Mouse (Mus musculus) CD4-positive, CD25-positive, alpha-beta regulatory T cell, adult 4 months (primary cell): ENCODE measurements around the gene Lrfn2. TPM values are rescaled to one million over a fixed set of nuclear protein-coding genes. Genes with fewer than 3 reads are reported as not detected.

Experiments used
- ATAC-seq: one replicate; pipeline ENCODE4 v1.8.0; 2017
- polyA plus RNA-seq, 2 experiments: library from polyadenylated mRNA; unstranded; fragments of 100-300 nt; shearing (Covaris generic); gene quantifications; one replicate each; pipeline ENCODE4 v1.2.1; 2017

Lrfn2 gene
- polyA plus RNA-seq, 2 experiments from 2014 or later, result not detected

DNA sequence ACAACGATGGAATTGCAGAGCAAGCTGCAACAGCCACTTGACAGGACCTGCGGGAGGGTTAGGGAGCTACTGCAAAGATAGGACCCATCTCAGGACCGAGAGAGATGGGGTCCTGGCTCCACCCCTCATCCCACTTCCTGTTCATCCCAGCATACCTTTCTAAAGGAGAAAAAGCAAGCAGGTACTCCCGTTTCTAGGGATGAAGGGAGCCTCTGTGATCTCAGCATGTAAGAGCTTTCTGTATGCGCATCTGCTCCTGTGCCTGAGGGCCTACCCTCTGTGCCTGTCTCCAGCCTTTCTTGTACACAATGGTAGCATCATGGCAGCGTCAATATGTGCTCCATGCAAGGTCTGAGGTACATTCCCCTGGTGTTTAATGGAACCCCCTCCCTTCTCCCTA is 102.9 kb downstream of the Lrfn2 start:
- no peak for ATAC-seq

DNA sequence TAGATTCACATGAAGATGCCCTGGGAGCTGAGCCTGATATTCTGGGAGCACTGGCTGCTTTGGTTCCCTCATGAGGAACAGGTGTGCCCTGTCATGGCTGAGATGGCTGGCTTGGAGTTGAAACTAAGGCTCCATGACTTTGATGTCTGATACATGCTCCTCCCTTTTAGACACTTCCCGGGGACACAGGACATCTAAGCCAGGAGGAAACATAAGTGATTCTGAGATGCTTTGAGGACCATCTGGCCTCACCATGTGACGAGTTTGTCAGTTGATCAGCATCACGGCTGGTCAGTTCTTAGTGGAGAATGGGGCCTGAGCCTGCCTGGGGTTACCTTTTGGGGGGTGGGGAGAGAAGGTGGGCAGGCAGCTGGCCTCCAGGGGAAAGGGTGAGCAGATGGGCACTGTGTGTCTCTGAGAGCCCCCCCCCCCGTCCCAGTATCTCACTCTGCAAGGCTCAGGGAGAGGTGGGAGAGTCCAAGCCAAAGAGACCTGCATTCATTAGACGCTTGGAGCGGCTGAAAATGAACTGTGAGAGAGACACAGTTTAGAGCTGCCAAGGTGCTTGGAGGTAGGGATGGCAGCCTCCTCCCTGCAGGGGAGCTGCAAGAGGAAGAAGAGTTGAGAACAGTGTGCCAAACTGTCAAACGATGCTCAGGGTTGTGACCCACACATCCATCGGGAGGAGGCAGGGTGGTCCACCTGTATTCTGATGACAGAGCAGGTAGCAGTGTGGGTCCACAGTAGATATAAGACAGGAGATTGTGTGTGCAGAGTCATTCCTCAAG is 105.2 kb downstream of the Lrfn2 start:
- no peak for ATAC-seq

DNA sequence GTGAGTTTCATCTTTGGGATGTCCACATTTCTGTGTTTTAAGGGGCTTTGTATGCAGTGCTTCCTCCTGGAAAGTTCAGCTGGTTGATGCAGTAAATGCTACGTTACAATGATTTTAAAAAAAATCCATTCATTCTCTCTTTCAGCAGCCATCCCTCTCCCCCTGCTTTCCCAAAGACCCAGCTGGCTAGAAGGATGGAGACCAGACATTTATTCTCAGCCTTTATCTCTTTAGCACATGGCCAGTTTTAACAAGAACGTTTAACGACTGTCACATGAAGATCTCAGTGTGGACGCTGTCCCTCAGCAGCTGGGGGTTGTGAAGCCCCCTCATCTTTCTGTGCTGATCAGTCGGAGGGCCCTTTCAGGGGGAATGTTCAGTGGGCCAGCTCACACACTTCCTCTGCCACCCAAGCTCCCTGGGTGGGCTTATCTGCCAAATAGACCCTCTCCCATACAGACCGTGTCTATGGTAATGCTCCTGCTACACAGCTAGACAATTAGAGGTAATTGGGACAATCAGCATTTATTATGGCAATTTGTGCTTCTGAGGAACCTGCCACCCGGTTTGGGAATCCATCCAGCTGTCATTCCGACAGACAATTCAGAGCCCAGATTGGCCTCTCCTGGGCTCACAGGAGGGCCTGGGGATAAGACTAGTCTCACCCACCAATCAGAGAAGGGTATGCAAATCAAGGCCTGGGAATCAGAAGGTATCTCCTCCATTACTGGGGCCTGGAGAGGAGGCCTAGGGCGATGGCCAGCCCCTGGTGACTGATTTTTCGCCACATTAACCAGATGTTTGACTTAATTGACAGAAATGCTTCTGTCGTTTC is 111.8 kb downstream of the Lrfn2 start:
- ATAC-seq, result no peak

DNA sequence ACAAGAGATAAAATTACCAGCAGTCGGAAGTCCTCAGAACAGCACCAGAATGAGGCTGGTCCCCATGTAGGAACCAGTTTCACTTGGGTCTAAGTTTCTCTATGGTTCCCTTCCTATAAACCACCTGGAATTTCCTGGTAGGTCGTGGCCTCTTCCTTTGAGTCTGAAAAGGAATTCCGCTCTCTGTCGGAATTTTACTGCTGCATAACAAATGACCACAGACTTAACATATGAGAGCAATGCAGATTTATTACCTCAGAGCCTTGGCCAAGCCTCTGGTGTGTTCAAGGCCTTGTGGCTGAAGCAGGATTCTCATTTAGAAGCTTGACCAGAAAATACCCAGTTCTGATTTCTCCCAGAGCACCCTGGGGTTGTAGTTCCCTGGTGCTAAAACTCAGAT is 115.7 kb downstream of the Lrfn2 start:
- ATAC-seq, result no peak

DNA sequence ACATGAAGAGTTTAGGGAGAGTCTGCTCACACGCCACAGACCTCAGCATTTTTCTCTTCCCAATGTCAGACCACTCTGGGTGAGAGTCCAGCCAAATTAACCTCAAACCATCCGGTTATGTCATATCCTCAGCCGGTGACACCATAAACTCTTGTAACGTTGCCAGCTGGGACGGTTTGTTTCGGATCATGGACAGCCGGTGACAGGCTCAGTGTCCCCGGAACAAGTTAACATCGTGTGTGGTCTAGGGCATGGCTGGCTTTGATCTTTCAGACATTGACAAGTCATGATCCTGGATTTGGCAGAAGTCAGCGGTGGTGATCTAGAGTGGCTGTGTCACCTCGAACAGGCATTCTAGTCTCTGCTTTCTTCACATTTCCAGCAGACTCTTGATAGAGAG is 119.1 kb downstream of the Lrfn2 start:
- no peak for ATAC-seq

DNA sequence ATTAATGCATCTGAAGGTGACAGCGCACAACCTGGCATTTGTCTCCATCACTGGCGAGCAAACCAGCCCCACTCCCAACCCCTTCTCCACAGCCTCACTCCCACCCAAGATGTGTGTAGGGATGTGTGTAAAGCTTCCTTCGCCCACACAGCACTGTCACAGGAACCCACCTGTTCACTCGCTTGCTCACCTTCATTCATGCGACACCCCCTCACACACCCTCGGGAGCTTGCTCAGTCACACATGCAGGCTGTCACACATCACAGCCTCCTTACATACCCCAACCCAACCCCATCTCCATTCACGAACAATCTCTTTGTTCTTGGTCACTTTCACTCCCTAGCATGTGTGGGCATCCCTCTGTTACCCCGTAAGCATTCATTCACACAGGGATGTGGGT is 129.0 kb downstream of the Lrfn2 start:
- ATAC-seq, result no peak

DNA sequence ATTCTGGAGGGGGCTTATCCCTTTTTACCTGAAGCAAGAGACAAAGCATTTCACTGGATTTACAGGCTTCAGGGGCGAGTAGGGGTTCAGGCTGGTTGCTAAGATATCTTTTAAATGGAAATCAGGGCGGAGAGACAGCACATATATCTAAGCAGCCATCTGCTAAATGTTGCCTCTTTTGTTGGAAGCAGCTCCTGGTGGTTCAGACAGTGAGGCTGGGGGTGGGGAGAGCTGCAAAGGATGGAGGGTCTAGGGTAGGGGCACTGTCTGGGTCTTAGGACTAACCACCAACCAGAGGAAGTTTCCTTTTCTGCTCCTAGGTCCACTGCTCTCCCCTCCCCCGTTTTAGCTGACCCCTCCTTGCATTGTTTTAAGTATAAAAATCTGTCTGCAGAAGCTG is 131.6 kb downstream of the Lrfn2 start:
- no peak for ATAC-seq

DNA sequence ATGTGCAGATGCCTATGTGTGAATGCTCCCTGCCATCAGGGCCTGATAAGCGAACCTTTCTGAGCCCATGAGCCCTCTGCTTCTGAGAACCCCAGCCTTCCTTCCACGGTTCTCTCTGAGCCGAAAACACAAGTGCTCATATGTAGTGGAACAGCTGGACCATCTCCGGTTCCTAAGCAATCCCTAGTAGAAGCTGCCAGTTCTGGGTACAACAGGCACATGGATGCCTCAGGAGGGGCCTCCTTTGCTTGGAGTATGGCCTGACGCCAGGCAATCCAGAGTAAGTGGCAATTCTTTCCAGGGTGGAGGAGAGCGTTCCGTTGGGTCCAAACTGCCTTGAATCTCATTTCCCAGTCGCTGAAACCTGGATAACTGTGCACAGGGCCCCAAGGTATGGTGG is 132.3 kb downstream of the Lrfn2 start:
- no peak for ATAC-seq

DNA sequence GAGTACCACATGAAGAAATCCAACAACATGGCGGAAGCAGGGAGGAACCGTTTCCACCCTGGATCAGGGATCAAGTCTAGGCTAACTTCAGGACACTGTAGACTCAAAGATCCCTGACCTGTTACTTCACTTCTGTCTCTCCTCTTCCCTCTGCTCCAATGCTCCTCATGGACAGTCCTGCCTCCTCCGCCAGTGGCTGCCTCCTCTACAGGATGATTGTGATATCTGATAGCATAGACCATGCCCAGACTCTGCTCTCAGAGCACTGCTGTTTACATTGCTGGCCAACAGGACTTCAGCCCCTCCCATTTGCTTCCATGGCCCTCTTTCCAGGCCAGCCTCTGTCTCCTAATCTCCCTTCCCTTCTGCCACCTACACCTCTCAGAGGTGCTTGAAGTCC is 132.9 kb downstream of the Lrfn2 start:
- ATAC-seq, result no peak

DNA sequence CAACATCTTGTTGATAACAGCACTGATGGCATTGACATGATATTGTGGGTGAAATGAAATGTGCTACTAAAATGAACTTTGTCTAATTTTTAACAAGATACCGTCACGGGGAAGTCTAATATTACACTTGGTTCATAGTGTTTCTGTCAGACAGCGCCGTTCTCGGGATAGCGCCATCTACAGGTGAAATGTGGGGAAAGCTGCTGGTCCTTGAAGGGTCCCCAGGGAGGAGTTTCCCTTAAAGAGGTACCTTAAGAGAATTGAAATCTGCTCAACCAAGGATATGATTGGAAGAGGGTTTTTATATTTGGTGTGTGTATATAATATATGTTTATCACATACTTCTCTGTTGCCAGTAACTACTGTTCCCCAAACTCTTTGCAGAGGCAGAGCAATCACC is 134.6 kb downstream of the Lrfn2 start:
- no peak for ATAC-seq

DNA sequence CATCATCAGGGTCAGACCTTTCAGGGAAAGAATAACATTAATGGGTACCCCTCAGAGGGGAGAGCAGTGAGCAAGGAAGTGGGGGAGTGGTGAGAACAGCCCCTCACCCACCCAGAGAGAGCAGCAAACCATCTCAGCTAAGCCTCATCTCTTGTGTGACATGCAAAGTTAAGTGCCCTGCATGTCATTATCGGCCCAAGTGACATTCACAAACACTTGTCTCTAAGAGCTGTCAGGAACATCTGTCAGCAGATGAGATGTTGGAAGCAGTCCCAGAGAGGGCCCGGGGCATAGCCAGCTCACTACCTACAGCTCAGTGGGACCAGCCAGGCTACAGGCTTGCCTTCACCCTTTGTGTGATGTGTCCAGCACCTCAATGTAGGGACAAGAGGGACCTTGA is 146.0 kb downstream of the Lrfn2 start:
- no peak for ATAC-seq

DNA sequence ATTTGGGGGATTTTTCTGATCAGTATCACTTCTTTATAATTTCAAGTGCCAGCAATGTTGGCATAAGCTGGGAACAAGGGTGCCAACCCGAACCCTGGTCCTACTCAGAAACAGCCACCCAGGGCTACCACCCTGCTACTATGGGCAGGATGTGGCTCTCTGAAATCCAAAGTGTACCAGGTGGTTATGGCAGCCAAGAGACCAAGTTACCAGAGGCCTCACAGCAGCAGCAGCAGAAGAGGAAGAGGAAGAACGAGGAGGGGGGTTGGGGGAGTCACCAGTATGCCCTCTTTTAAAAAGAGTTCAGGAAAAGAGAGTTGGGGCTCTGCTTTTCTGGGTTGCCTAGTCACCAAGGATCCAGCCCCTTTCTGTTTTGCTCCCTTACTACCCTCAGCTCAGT is 147.5 kb downstream of the Lrfn2 start:
- no peak for ATAC-seq

DNA sequence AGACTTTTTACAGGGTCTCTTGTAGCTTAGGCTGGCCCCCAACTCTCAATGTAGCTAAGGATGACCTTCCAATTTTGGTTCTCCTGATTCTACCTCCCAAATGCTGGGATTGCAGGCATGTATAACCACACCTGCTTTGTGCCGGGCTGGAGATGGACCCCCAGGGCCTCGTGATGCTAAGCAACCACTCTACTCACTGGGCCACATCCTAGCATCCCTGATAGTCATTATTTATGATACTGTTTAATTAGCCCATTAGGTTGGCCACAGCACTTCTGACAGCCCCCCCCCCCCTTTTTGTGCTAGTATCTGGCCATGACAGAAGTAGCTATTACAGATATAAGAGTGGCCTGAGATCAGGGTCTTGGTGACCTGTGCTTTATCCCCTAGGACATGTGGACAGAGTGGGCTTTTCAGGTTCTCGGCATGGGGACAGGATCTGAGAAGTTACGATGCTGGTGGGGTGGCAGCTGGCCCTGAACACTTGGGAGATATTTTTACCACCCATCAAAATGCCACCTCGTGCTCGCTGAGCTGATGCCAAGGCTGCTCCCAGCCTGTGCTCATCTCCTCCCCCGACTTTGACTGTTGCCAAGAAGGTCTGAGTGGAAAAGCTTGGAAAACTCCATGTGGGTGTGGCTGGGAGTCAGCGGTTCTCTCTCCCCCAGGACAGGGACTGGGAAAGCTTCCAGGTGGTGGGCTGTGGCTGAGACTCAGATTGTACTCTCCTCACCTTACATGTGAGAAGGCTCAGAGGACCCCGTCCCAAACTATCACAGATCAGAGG is 151.6 kb downstream of the Lrfn2 start:
- ATAC-seq, result no peak

DNA sequence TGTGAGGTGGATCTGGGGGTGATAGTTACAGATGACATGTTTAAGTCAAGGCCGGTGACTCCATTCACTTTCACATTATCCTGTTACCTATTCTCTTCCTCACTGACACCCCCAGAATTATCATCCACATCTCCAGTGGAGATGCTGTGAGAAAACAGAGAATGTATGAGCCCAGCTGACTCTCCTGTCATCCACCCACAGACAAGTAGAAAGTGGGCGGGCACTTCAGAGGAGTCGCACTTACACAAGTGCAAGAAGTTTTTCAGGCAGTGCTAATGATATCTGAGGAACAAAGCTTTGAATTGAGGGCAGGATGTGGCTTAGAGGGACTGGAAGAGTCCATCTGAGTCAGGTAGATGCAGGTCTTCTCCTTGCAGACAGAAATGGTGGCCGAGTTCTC is 152.9 kb downstream of the Lrfn2 start:
- ATAC-seq, result no peak

DNA sequence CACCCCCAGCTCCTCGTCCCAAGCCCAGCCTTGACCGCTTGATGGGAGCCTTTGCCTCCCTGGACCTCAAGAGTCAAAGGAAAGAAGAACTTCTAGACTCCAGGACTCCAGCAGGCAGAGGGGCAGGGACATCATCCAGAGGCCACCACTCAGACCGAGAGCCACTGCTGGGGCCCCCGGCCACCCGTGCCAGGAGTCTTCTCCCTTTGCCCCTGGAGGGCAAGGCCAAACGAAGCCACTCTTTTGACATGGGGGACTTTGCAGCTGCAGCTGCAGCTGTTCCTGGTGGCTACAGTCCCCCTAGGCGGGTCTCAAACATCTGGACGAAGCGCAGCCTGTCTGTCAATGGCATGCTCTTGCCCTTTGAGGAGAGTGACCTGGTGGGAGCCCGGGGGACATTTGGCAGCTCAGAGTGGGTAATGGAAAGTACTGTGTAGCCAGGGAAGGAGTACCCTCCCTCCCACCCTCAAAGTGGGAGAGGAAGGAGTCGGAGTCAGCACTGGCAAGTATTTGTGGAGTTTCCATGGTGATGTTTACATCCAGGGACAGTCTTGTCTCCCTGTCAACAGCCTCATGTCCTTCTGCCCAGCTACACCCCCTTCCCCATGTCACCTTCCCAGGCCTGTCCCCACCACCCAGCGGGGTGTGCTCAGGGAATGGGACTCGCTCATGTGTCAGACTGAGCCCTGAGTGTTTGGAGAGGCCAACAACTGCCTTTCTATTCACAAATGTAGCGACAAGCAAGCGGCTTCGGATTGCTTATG is 164.8 kb downstream of the Lrfn2 start:
- ATAC-seq, result no peak

DNA sequence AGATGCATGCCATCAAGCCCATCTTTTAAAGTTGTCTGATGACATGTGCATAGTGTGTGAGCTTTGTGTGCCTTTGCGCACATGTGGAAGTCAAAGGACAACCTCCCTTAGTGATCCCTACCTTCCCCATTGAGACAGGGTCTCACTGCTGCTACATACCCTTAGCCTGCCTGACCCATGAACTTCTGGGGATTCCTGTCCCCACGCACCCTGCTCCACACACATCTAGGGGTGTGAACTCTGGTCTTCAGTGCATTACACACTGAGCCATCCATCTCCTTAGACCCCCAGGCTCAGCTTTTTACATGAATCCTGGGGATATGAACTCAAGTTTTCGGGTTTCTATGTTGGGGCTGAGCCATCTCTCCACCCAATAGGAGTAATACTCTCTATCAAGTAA is 179.2 kb downstream of the Lrfn2 start:
- ATAC-seq, result no peak

DNA sequence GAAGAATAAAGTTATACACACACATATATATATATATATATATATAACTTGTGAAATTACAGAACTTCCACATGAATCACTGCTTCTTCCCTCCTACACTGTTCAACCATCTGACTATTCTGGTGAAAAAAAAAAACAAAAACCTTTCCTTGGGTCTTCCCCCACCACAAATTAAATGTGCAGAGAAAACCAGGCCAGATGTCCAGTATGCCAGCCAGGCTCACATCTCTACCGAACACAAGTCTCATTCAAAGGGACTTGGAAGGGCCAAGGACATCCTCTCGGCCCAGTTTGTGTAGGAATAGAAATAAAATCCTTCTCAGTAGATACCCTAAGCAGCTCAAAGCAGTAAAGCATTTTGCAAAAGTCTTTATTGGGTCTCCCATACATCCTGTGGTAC is 179.7 kb downstream of the Lrfn2 start:
- no peak for ATAC-seq

DNA sequence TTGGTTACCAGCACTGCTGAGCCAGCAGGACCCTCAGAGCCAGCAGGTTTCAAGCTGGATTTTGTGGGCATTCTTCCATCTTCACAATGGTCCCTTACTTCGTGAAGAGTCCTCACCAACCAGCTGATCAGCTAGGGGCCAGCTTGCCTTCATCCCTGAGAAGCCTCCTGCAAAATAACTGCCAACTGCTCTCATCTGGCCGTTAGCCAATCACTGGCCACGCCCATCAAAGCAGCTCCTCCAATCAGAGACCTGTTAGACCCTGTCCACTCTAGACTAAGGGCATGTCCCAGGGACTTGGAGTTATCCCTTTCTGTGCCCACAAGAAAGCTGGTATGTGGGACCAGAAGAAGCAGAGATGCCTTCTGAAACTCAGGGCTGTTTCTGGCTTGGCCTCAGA is 181.2 kb downstream of the Lrfn2 start:
- no peak for ATAC-seq

DNA sequence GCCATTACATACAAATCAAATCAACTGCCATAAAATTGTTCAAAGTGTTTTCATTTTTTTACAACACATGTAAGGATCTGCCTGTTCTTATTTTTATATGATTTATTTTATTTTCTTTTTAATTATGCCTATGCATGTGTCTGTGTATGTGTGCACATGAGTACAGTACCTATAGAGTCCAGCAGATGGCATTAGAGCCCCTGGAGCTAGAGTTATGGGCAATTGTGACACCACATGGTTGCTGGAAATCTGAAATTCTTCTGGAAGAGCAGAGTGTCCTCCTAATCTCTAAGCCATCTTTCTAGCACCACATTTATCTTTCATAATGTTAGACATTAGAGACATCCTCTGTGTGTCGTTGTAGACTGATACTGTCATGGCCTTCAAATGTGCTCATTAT is 192.0 kb downstream of the Lrfn2 start:
- no peak for ATAC-seq

DNA sequence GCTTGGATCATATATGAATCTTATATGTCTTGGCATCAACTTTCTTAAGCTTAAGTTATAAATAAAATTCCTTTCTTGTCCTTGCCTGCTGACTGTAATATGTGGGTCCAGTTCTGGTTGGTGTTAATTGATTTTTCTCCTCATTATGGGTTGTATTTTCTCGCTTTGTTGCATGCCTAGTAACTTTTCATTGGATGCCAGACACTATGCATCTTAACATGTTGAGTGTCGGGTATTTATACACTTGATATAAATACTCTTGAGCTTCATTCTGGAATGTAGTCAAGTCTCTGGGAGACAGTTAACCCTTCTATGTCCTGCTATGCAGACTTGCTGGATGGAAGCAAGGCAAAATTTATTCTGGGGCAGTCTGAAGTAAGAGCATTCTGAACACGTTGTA is 192.5 kb downstream of the Lrfn2 start:
- ATAC-seq, result no peak
